Mouse (Mus musculus): ENCODE data around the gene Gm49321. TPM values are rescaled to one million over a fixed set of nuclear protein-coding genes. Genes with fewer than 3 reads are reported as not detected.

Gene Gm49321
- total and polyA plus RNA-seq, 3 experiments = 5.3 TPM; not detected in 2

GRCm38 (mm10) chr12:74009448-74009911, 72.0 kb downstream of the Gm49321 start:
- peak; percentile 68 for DNase-seq (ENCODE audit: low read depth, low spot score)
- no peaks in the 10 kb centered on the region for H3K79me2 ChIP-seq (ENCODE audit: control insufficient read depth, insufficient read depth, low read length, poor library complexity)
- no peak overlapping the region for H3K27ac ChIP-seq (ENCODE audit: control insufficient read depth, low read depth, low read length)

GRCm38 (mm10) chr12:74013739-74014138, 76.3 kb downstream of the Gm49321 start:
- no peaks in the 10 kb centered on the region for H3K79me2 ChIP-seq (ENCODE audit: control insufficient read depth, insufficient read depth, low read length, poor library complexity)
- H3K9ac ChIP-seq (ENCODE audit: control insufficient read depth, low read depth, low read length, poor library complexity, severe bottlenecking) = no peak overlapping the region
- H3K27me3 ChIP-seq (ENCODE audit: control insufficient read depth in 1 of 2, insufficient read depth in 2 of 2, low read length in 2 of 2) = no peaks in the 10 kb centered on the region; a peak in 1 of 4 replicates
- H3K36me3 ChIP-seq (ENCODE audit: control insufficient read depth in 1 of 2, insufficient read depth in 2 of 2, low read length in 2 of 2) = peaks cover 0 to 1% of the 10 kb centered on the region in 2 experiments; a peak in 1 of 4 replicates
- no peaks in the 10 kb centered on the region for H3K4me1 ChIP-seq (ENCODE audit: control insufficient read depth in 1 of 2, insufficient read depth in 2 of 2, low read length in 2 of 2)
- peak; percentile 62 for DNase-seq (ENCODE audit: low read depth, low spot score)
- H3K27ac ChIP-seq (ENCODE audit: control insufficient read depth, low read depth, low read length) = no peak overlapping the region
- H3K9me3 ChIP-seq (replicated peaks; ENCODE audit: insufficient read depth, low read length) = no peaks in the 10 kb centered on the region
- no peak overlapping the region for H3K4me3 ChIP-seq (ENCODE audit: control insufficient read depth in 1 of 2, insufficient read depth in 1 of 2, low read depth in 2 of 2, low read length in 2 of 2)
- TF ChIP-seq SIN3A (IDR thresholded peaks at IDR 0.05; ENCODE audit: low read length) (no peak), MYB (IDR thresholded peaks at IDR 0.05; ENCODE audit: low read depth, low read length) (no peak), MAZ (IDR thresholded peaks at IDR 0.05; ENCODE audit: low read depth, low read length) (no peak), ZKSCAN1 (IDR thresholded peaks at IDR 0.05; ENCODE audit: low read depth, low read length) (no peak), GATA1 (IDR thresholded peaks at IDR 0.05; ENCODE audit: low read depth, low read length) (no peak), MEF2A (IDR thresholded peaks at IDR 0.05; ENCODE audit: extremely low read depth, insufficient replicate concordance, low read depth, low read length, poor library complexity, severe bottlenecking) (no peak), RAD21 (IDR thresholded peaks at IDR 0.05; ENCODE audit: low read depth, low read length) (peak; percentile 90), ZC3H11A (IDR thresholded peaks at IDR 0.05; ENCODE audit: low read depth, low read length) (peak; percentile 74), BHLHE40 (IDR thresholded peaks at IDR 0.05; ENCODE audit: borderline replicate concordance, low read depth, low read length) (no peak), JUND (IDR thresholded peaks at IDR 0.05; ENCODE audit: low read depth, low read length) (no peak), E2F4 (IDR thresholded peaks at IDR 0.05; ENCODE audit: borderline replicate concordance, low read depth, low read length) (no peak), USF2 (IDR thresholded peaks at IDR 0.05; ENCODE audit: borderline replicate concordance in 1 of 2, insufficient read depth in 1 of 2, low read depth in 1 of 2, low read length in 2 of 2) (no peak), NRF1 (IDR thresholded peaks at IDR 0.05; ENCODE audit: insufficient read depth, low read depth, low read length, poor library complexity, severe bottlenecking) (no peak), MYC (IDR thresholded peaks at IDR 0.05; ENCODE audit: low read depth, low read length) (no peak), CHD1 (IDR thresholded peaks at IDR 0.05; ENCODE audit: low read depth, low read length) (no peak), HCFC1 (IDR thresholded peaks at IDR 0.05; ENCODE audit: low read depth, low read length) (no peak), ELF1 (IDR thresholded peaks at IDR 0.05; ENCODE audit: low read depth, low read length) (no peak), POLR2A (IDR thresholded peaks at IDR 0.05; ENCODE audit: control insufficient read depth in 1 of 2, insufficient read depth in 1 of 2, low read depth in 1 of 2, low read length in 2 of 2, poor library complexity in 1 of 2) (no peak), ZNF384 (IDR thresholded peaks at IDR 0.05; ENCODE audit: low read depth, low read length) (no peak), MXI1 (IDR thresholded peaks at IDR 0.05; ENCODE audit: low read depth, low read length) (no peak), TCF12 (IDR thresholded peaks at IDR 0.05; ENCODE audit: low read depth, low read length) (no peak), GABPA (IDR thresholded peaks at IDR 0.05; ENCODE audit: low read depth, low read length) (no peak), KAT2A (conservative IDR thresholded peaks at IDR 0.05; ENCODE audit: low read depth, low read length) (no peak), MAFK (IDR thresholded peaks at IDR 0.05; ENCODE audit: borderline replicate concordance, low read depth, low read length) (no peak), CHD2 (IDR thresholded peaks at IDR 0.05; ENCODE audit: low read length) (no peak), TBP (IDR thresholded peaks at IDR 0.05; ENCODE audit: low read depth, low read length) (no peak), TAL1 (IDR thresholded peaks at IDR 0.05; ENCODE audit: low read length) (no peak), EP300 (IDR thresholded peaks at IDR 0.05; ENCODE audit: low read depth in 1 of 2, low read length in 2 of 2) (no peak), RCOR1 (IDR thresholded peaks at IDR 0.05; ENCODE audit: low read depth, low read length) (no peak)

More at GRCm38 (mm10) chr12:74009448-74009911, 72.0 kb downstream of the Gm49321 start:
- Histone ChIP-seq H3K36me3 (ENCODE audit: control insufficient read depth in 1 of 2, insufficient read depth in 2 of 2, low read length in 2 of 2) (peaks cover 0 to 2% of the 10 kb centered on the region in 2 experiments; a peak in 1 of 4 replicates), H3K9me3 (replicated peaks; ENCODE audit: insufficient read depth, low read length) (no peaks in the 10 kb centered on the region), H3K4me3 (ENCODE audit: control insufficient read depth in 1 of 2, insufficient read depth in 1 of 2, low read depth in 2 of 2, low read length in 2 of 2) (no peak overlapping the region), H3K9ac (ENCODE audit: control insufficient read depth, low read depth, low read length, poor library complexity, severe bottlenecking) (no peak overlapping the region), H3K27me3 (ENCODE audit: control insufficient read depth in 1 of 2, insufficient read depth in 2 of 2, low read length in 2 of 2) (no peaks in the 10 kb centered on the region; a peak in 1 of 4 replicates), H3K4me1 (ENCODE audit: control insufficient read depth in 1 of 2, insufficient read depth in 2 of 2, low read length in 2 of 2) (no peaks in the 10 kb centered on the region)
- TF ChIP-seq CHD1 (IDR thresholded peaks at IDR 0.05; ENCODE audit: low read depth, low read length) = no peak
- no peak for TF ChIP-seq NRF1 (IDR thresholded peaks at IDR 0.05; ENCODE audit: insufficient read depth, low read depth, low read length, poor library complexity, severe bottlenecking)
- peak; percentile 77 to 90 (median 89) for TF ChIP-seq CTCF (IDR thresholded peaks at IDR 0.05 in 2 of 3, conservative IDR thresholded peaks at IDR 0.05 in 1 of 3; ENCODE audit: control insufficient read depth in 1 of 3, insufficient read depth in 1 of 3, low read depth in 2 of 3, low read length in 3 of 3, poor library complexity in 1 of 3, severe bottlenecking in 1 of 3)
- TF ChIP-seq RAD21 (IDR thresholded peaks at IDR 0.05; ENCODE audit: low read depth, low read length) = peak; percentile 21
- TF ChIP-seq ZC3H11A (IDR thresholded peaks at IDR 0.05; ENCODE audit: low read depth, low read length) = peak; percentile 14; the same call in 1 of the 2 replicates
- TF ChIP-seq ELF1 (IDR thresholded peaks at IDR 0.05; ENCODE audit: low read depth, low read length) = peak; percentile 44; the same call in 1 of the 2 replicates
- TF ChIP-seq SMC3 (IDR thresholded peaks at IDR 0.05; ENCODE audit: low read depth, low read length) = peak; percentile 66

Data from MEL (cell line).